Mouse (Mus musculus): ENCODE results near the gene Zcchc14.

- TF ChIP-seq CTCF (IDR thresholded peaks at IDR 0.05; ENCODE audit: extremely low read depth, insufficient read depth, low read length) = no peak
- TF ChIP-seq POLR2A (IDR thresholded peaks at IDR 0.05; ENCODE audit: extremely low read depth, insufficient read depth, low read length) = no peak
Observed at GRCm38 (mm10) chr8:121593293-121593692, 59.4 kb downstream of the Zcchc14 start.

Data from cortical plate, adult 2 months (tissue).